Mouse (Mus musculus) urinary bladder, adult 18-20 months (tissue): ENCODE results near the gene Loxl1.

Experiments
- DNase-seq, 2 experiments: peaks; one replicate each; pipeline ENCODE4 v3.0.0; 2022; ENCODE audit warnings: low spot score in 2 of 2, mixed read lengths in 2 of 2

Loxl1 gene

GRCm38 (mm10) chr9:58312944-58313359, at the start of gene Loxl1:
Gene Loxl1, minus strand, starts transcription at chr9:58313186.
- peak; percentile 48 to 60 for DNase-seq

- DNase-seq: no peak
These were observed 49.0 kb upstream of the Loxl1 start for GRCm38 (mm10) chr9:58361956-58362355.

- DNase-seq: no peak
These were observed 48.4 kb upstream of the Loxl1 start for GRCm38 (mm10) chr9:58361373-58361772.

GRCm38 (mm10) chr9:58355262-58356050, 42.5 kb upstream of the Loxl1 start:
- no peak for DNase-seq

- no peak for DNase-seq
These were observed 41.7 kb upstream of the Loxl1 start for GRCm38 (mm10) chr9:58354701-58355100.

GRCm38 (mm10) chr9:58353224-58353623, 40.2 kb upstream of the Loxl1 start:
- DNase-seq: no peak

GRCm38 (mm10) chr9:58347795-58348194, 34.8 kb upstream of the Loxl1 start:
- DNase-seq: no peak

GRCm38 (mm10) chr9:58346498-58346897, 33.5 kb upstream of the Loxl1 start:
- no peak for DNase-seq

- DNase-seq: no peak
These were observed 33.0 kb upstream of the Loxl1 start for GRCm38 (mm10) chr9:58345963-58346362.

- DNase-seq: no peak
These were observed 28.8 kb upstream of the Loxl1 start for GRCm38 (mm10) chr9:58341795-58342194.

GRCm38 (mm10) chr9:58336650-58337281, 23.8 kb upstream of the Loxl1 start:
- no peak for DNase-seq

- DNase-seq: no peak
These were observed 18.3 kb upstream of the Loxl1 start for GRCm38 (mm10) chr9:58331276-58331675.

- DNase-seq: no peak
These were observed 17.3 kb upstream of the Loxl1 start for GRCm38 (mm10) chr9:58330293-58330692.

- no peak for DNase-seq
These were observed 14.4 kb upstream of the Loxl1 start for GRCm38 (mm10) chr9:58327382-58327781.

GRCm38 (mm10) chr9:58326477-58327180, 13.6 kb upstream of the Loxl1 start:
- no peak for DNase-seq

GRCm38 (mm10) chr9:58321681-58322080, 8.7 kb upstream of the Loxl1 start:
- no peak for DNase-seq

GRCm38 (mm10) chr9:58318317-58318716, 5.3 kb upstream of the Loxl1 start:
- DNase-seq: no peak

- DNase-seq: no peak
These were observed 4.4 kb upstream of the Loxl1 start for GRCm38 (mm10) chr9:58317381-58317780.

- DNase-seq: no peak
These were observed 3.8 kb upstream of the Loxl1 start for GRCm38 (mm10) chr9:58316784-58317183.

- no peak for DNase-seq
These were observed 2.9 kb upstream of the Loxl1 start for GRCm38 (mm10) chr9:58315850-58316249.

- DNase-seq: no peak
These were observed 1.8 kb upstream of the Loxl1 start for GRCm38 (mm10) chr9:58314682-58315360.
